Mouse (Mus musculus) adrenal gland, adult (tissue): Measurements from ENCODE around the gene Epm2a.
"Not testable (repeated sequence)": the region's sequence is repeated elsewhere in the genome, so short reads cannot be mapped to it uniquely, and the experiment has no call there.

Source experiments
- DNase-seq, 2 experiments: peaks; one replicate each; pipeline ENCODE4 v3.0.0; 2022 to 2023; ENCODE audit warnings: low spot score in 1 of 2; ENCODE audit not compliant: inconsistent age in 2 of 2

Epm2a gene

GRCm38 (mm10) chr10:11343205-11344141 is at the start of gene Epm2a:
Gene Epm2a, plus strand, starts transcription at chr10:11343404.
- peak; percentile 91 to 96 for DNase-seq

- DNase-seq: no peak
These were observed 44.8 kb upstream of the Epm2a start for GRCm38 (mm10) chr10:11298418-11298817.

DNA sequence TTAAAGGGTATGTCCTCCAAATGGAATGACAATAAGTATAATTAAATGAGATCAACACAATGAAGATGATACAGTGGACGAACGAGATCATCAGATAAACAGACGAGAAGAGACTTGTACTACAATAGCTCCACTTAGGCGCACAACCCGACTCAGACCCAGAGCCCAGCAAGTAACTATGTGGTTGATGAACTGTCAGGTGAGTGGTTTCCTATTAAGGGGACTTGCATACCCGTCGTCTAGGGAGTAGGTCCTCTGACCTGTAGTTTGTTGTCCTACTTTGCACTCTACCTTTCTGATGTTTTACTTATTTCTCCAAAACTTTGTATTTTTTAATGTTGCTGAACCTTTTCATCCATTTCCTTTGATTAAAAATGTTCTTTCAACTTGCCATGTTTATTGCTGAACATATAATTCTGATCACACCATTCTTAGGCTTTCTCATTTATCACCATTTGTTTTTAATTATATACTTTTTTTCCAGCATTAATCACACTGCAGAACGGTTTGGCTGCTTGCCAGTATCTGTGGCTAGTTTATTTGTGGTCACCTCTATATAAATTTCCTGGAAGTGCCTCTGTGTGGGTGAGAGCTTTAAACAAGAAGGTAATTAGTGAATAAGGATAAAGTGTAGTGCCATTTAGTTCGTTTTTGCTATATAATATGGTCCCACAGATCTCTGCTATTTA is 37.7 kb upstream of the Epm2a start:
- no peak for DNase-seq

DNA sequence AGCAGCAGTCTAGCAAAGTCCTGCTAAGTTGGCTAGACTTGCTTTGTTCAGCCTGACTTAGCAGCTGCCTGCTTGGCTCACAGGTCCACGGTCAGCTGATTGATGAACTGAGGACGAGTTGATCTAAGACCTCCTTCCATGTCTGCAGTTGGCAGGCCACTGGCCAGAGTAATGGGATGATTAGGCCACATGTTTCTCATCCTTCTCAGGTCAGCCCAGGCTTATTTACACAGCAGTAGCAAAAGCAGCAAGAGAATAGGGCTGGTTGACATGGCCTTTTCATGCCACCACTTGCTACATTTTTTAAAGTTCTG is 37.2 kb upstream of the Epm2a start:
- no peak for DNase-seq

GRCm38 (mm10) chr10:11309866-11310265 is 33.3 kb upstream of the Epm2a start:
- no peak for DNase-seq

- no peak for DNase-seq
These were observed 32.7 kb upstream of the Epm2a start for GRCm38 (mm10) chr10:11310481-11310880.

GRCm38 (mm10) chr10:11317856-11318454 is 25.2 kb upstream of the Epm2a start:
- DNase-seq: not testable (repeated sequence)

DNA sequence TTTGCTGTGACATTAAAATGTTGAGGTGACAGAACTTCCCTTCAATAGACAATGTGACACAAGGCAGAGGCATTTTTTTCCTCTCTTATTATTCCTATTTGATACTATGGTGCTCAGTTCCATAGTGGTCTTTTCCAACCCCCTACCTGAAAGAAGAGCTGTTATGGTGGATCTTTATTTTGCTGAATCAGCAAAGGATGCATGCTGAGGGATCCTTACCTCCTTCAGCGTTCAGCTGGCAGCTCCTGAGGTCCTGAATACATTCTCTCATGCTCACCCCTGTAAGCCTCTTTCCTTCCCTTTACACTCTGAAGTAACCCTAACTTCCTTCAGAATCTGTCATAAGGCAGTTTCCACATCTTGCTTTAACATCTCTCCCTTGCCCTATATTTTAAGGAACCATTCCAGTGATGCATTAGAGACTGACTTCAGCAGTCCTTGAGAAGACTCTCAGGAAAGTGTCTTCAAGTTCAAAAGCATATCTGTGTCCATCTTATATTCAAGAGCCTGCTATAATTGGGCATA is 23.7 kb upstream of the Epm2a start:
- no peak for DNase-seq

DNA sequence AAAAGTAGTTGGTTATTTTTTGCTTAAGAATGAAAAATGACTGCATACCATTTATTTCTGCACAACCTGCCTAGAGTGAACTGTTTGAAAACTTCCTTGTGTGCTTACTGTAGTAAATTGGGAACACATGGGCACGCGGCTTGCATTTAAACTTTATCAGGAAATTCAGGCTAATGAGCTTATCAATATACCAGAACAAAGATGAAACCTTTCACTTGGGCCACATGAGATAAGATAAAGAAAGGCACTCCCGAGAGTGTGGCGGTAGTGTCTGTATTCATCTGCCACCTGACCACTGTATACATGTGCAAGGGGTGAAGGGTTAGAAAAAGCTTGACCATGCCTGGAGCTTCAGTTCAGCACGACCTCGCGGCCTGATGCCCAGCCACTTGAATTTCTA is 20.9 kb upstream of the Epm2a start:
- DNase-seq: no peak

DNA sequence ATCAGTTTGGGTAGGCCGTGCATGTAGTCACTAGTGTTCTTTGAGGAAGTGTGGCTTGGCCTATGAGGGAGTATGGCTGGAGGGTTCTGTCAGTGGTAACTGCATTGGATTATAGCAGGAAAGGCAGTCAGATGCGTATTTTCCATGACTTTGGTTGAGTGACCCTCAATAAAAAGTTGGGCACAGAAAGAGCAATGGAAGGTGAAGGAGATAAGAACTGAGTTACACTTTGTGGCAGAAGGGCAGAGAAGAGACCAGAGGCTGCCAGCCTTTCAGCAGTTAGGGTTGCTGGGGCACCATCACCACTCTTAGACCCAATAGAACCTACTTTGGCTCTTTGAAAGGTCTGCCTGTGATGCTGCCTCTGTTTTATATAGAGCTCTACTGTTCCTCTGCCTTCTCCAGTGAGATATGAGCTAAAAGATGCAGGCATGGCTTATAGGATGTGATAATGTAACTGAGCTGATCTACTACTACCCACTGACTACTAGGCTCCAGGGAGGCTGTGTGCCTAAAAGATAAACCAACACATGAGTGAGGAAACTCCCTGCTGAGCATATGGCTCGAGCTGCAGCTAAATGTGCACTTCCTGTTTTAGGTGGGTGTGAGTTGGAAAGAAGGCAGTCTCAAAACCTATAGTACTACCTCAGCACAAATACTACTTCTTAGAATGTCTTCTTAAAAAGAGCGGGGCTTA is 19.9 kb upstream of the Epm2a start:
- DNase-seq: no peak

DNA sequence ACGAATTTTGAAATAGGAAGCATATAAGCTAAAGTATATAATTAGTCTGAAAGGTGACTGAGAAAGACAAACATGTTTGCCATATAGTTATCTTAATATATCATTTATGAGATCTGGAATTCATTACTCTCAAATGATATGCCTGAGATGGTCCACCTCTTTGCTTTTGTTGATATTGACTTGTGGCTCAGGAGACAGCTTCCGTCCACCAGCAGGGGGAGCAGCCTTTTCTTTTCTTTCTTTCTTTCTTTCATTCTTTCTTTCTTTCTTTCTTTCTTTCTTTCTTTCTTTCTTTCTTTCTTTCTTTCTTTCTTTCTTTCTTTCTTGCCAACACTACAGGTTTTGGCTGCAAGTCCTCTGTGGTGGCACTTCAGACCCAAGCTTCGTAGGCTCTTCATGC is 16.7 kb upstream of the Epm2a start:
- DNase-seq: no peak

DNA sequence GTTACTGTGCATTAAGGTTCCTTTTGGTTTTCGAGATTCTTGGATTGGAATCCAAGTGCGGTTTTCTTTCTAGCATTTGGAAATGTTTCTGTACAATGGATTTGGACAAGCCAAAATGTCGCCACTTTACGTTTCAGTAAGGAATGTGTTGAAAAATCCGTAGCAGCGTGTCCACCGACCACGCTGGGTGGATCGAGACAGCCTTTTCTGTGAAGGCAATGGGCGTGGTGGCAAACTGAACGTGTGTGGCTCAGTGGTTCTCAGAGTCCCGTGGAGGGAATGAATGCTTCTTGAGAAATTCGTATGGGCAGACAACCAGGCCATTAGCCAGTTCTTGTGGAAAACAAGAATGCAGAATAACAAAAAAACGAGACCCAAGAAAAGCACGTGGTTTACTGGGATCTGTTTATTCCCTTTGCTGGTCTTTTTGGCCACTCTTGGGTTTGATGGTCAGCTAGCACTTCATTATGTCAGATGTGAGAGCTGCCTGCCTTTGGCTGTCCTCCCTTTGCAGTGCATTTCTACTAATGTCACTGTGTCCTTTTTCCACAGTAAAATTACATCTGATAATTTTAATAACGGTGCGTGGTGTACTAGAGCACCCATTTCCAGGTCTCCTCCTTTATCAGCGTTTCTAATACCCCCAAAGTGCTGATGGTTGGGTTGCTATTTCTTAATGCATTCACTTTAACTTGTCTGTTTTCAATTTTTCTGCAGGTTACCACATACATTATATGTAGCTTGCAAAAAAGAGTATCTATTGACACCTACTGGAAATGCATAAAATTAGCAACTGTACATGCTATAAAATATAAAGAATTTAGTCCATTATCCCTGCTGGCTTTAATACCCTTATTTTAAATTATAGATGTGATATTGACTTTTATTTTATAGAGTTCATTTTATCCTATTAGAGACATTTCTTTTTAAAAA is 1.6 kb downstream of the Epm2a start:
- DNase-seq: peak in 1 of 2 experiments; percentile 28

DNA sequence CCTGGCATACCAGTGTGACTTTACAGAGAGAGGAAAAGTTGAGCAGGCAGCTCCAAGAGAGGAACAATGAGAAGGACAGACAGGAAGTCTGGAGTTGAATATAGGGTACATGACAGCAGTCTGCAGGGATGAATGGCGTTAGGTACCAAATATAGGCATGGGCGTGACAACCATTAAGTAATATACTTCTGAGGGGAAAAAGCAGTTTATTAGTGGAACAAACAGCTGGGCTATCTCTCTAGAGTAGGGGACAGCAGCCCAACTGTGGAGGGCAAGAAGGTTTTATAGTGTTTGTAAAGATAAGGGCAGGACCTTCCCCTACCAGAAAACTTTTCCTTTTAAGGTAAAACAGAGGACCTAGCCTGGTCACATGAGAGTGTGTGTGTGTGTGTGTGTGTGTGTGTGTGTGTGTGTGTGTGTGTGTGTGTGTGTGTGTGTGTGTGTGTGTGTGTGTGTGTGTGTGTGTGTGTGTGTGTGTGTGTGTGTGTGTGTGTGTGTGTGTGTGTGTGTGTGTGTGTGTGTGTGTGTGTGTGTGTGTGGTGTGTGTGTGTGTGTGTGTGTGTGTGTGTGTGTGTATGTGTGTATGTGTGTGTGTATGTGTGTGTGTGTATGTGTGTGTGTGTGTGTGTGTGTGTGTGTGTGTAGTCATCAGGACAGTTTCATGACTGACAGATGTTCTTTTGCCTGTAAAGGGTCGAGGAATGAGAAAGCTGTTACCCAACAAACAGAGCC is 7.2 kb downstream of the Epm2a start:
- DNase-seq: not testable (repeated sequence)

GRCm38 (mm10) chr10:11354609-11355008 is 11.4 kb downstream of the Epm2a start:
- DNase-seq: no peak

- peak in 1 of 2 experiments; percentile 79 for DNase-seq
These were observed 18.9 kb downstream of the Epm2a start for GRCm38 (mm10) chr10:11361985-11362692.

DNA sequence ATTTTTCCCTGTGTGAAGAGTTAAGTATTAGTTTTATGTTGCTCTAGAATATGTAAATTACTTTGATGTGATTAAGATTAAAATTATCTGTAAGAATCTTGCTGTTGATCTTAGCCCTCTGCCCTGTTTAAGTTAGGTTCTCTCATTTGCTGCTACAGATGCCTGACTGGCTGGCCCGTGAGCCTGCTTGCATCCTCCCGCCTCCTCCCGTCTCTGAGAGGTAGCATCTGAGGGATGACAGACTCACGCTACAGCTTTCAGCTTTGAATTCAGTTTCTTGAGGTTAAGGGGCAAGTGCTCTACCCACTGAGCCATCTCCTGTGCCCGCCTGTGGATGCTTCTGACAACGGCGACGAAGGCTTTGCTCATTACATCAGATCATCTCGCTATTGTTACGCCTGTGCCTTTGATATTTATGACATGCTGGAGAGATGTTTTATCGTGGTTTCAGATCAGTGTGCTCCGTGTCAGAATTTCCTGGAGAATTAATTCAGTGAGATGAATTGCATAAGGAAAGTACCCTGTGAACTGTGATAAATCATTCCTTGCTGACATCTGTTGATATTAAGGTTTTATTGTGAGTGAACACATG is 19.8 kb downstream of the Epm2a start:
- DNase-seq: no peak

DNA sequence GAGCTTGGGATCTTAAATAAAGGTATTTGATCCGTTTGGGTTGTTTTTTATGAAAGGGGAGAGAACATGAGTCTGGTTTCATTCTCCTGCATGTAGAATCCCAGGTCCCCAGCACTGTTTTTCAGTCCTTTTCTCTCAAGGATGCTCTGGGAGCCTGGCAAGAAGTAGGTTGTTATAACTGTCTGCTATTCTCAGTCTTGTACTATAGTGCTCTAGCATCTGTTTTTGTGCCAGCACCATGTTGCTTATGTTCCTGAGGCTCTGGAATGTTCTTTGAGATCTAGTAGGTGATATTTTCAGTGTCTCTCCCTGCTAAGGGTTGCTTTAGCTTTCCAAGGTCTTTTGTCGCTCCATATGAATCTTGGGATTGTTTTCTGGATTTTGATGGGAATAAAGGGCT is 38.1 kb downstream of the Epm2a start:
- no peak for DNase-seq

DNA sequence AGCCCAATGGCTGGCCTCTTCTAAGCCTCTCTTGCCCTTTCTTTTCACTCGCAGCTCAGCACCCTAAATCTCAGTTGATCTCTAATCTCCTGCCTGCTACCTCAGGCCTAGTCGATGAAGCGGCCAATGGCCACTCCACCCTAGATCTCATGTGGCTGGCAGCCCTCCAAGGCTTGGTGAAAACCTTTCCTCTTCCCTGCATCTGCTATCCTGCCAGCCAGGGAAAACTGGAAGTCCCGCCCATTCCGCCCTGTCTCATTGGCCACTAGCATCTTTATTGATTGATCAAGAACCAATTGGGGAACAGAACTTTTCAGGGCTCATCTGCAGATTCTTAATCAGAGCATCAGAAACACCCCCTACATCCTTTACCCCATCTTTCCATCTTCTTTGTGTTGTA is 67.7 kb downstream of the Epm2a start:
- DNase-seq: no peak
